Mouse (Mus musculus) lung, adult 2 months (tissue): ENCODE data around the gene Cpxm2. TPM values are rescaled to one million over a fixed set of nuclear protein-coding genes. Genes with fewer than 3 reads are reported as not detected.

ENCODE experiments used
- DNase-seq: peaks from one replicate; pipeline ENCODE4 v3.0.0; 2022
- H3K4me1 ChIP-seq: fragments of 200-500 bp; 2 replicates; pipeline ENCODE4 v1.6.1; 2011; ENCODE audit warnings: low read length; ENCODE audit not compliant: control insufficient read depth, insufficient read depth
- H3K4me3 ChIP-seq: fragments of 200-500 bp; replicated peaks from 2 replicates; pipeline ENCODE3; 2011; ENCODE audit warnings: low read depth, mild to moderate bottlenecking, control low read depth, low read length; ENCODE audit errors: extremely low read depth
- CTCF ChIP-seq: fragments of 200-500 bp; IDR thresholded peaks from 2 replicates; pipeline ENCODE4 v1.5.1; 2011; ENCODE audit warnings: mild to moderate bottlenecking, low read length, control low read depth; ENCODE audit not compliant: insufficient read depth
- POLR2A ChIP-seq: fragments of 200-500 bp; IDR thresholded peaks from 2 replicates; pipeline ENCODE4 v1.6.1; 2011; ENCODE audit warnings: low read depth, mild to moderate bottlenecking, control low read depth, low read length, borderline replicate concordance; ENCODE audit errors: extremely low read depth
- WGBS: fragments of 180-500 bp; shearing (Covaris S2); methylation state at CpG from one replicate; pipeline ENCODE4 v1.1.7; 2018; 5-methylcytosine and 5-hydroxymethylcytosine counted together
- polyA plus RNA-seq: library from polyadenylated mRNA; depleted of rRNA; stranded (reverse); fragments of >200 nt; gene quantifications from 2 replicates; pipeline ENCODE4 v1.2.3, GENCODE M21; 2012

The Cpxm2 gene
- polyA plus RNA-seq, 1 experiment = 5.4 TPM

GRCm38 (mm10) chr7:132046662-132047061 is 107.9 kb downstream of the Cpxm2 start:
- 40% methylated on average over 4 of the region's 4 CpGs for WGBS
- H3K4me1 ChIP-seq = no peaks in the 10 kb centered on the region
- no peak for DNase-seq
- no peak overlapping the region for H3K4me3 ChIP-seq
- TF ChIP-seq POLR2A (no peak), CTCF (no peak)

- Histone ChIP-seq H3K4me1 (no peaks in the 10 kb centered on the region), H3K4me3 (no peak overlapping the region)
- WGBS = 65% methylated on average over 6 of the region's 6 CpGs
- TF ChIP-seq CTCF = no peak
- no peak for TF ChIP-seq POLR2A
- DNase-seq = no peak
These were observed 122.5 kb downstream of the Cpxm2 start for GRCm38 (mm10) chr7:132031940-132032531.

GRCm38 (mm10) chr7:132026671-132027070 is 127.9 kb downstream of the Cpxm2 start:
- Histone ChIP-seq H3K4me3 (no peak overlapping the region), H3K4me1 (no peaks in the 10 kb centered on the region)
- DNase-seq = no peak
- TF ChIP-seq POLR2A (no peak), CTCF (no peak)
- 51% methylated on average over 6 of the region's 6 CpGs for WGBS

GRCm38 (mm10) chr7:132025591-132025990 is 128.9 kb downstream of the Cpxm2 start:
- WGBS = 64% methylated on average over 6 of the region's 6 CpGs
- Histone ChIP-seq H3K4me3 (no peak overlapping the region), H3K4me1 (no peaks in the 10 kb centered on the region)
- no peak for DNase-seq
- TF ChIP-seq CTCF (no peak), POLR2A (no peak)

- WGBS = 74% methylated on average over 3 of the region's 3 CpGs
- H3K4me3 ChIP-seq = no peak overlapping the region
- H3K4me1 ChIP-seq = no peaks in the 10 kb centered on the region
- no peak for DNase-seq
- no peak for TF ChIP-seq POLR2A
- TF ChIP-seq CTCF = no peak
These were observed 138.6 kb downstream of the Cpxm2 start for GRCm38 (mm10) chr7:132015933-132016332.

GRCm38 (mm10) chr7:132015193-132015592 is 139.3 kb downstream of the Cpxm2 start:
- TF ChIP-seq CTCF (no peak), POLR2A (no peak)
- 18% methylated on average over 3 of the region's 3 CpGs for WGBS
- no peak for DNase-seq
- no peaks in the 10 kb centered on the region for H3K4me1 ChIP-seq
- no peak overlapping the region for H3K4me3 ChIP-seq

- TF ChIP-seq POLR2A = no peak
- TF ChIP-seq CTCF = no peak
- WGBS = 71% methylated on average over 5 of the region's 5 CpGs
- no peak overlapping the region for H3K4me3 ChIP-seq
- H3K4me1 ChIP-seq = no peaks in the 10 kb centered on the region
- no peak for DNase-seq
These were observed 140.6 kb downstream of the Cpxm2 start for GRCm38 (mm10) chr7:132013970-132014369.

- no peak overlapping the region for H3K4me3 ChIP-seq
- no peak for DNase-seq
- no peaks in the 10 kb centered on the region for H3K4me1 ChIP-seq
- WGBS = 22% methylated on average over 1 of the region's 1 CpGs
- TF ChIP-seq POLR2A = no peak
- no peak for TF ChIP-seq CTCF
These were observed 141.4 kb downstream of the Cpxm2 start for GRCm38 (mm10) chr7:132012969-132013679.

GRCm38 (mm10) chr7:132009002-132009401 is 145.5 kb downstream of the Cpxm2 start:
- TF ChIP-seq CTCF (no peak), POLR2A (no peak)

More at GRCm38 (mm10) chr7:132009002-132009401, 145.5 kb downstream of the Cpxm2 start:
- H3K4me1 ChIP-seq = no peaks in the 10 kb centered on the region
- 58% methylated on average over 7 of the region's 7 CpGs for WGBS
- DNase-seq = no peak
- no peak overlapping the region for H3K4me3 ChIP-seq
